Mouse (Mus musculus) embryonic facial prominence, embryonic 11.5 days (tissue): ENCODE measurements around the gene Lig4. TPM values are rescaled to one million over a fixed set of nuclear protein-coding genes. Genes with fewer than 3 reads are reported as not detected.

Experiments
- ATAC-seq: fragments of 200-750 bp; cut with Nextera tagmentation; replicated peaks from 2 replicates; pipeline ENCODE4 v1.8.0; 2017; ENCODE audit warnings: low read depth; ENCODE audit not compliant: insufficient number of reproducible peaks, low FRiP score, low TSS enrichment
- DNase-seq: peaks from one replicate; pipeline ENCODE4 v3.0.0-alpha.2; 2015; ENCODE audit warnings: low spot score
- H3K27ac ChIP-seq: fragments of 300-500 bp; sonication (generic); replicated peaks from 2 replicates; pipeline ENCODE4 v1.5.1; 2014; ENCODE audit warnings: mild to moderate bottlenecking, low read depth, low read length, control low read depth
- H3K27me3 ChIP-seq: fragments of 300-500 bp; sonication (generic); 2 replicates; pipeline ENCODE4 v1.6.1; 2014; ENCODE audit warnings: mild to moderate bottlenecking, low read length, moderate library complexity, mixed read lengths; ENCODE audit not compliant: control insufficient read depth, insufficient read depth
- H3K36me3 ChIP-seq: fragments of 300-500 bp; sonication (generic); replicated peaks from 2 replicates; pipeline ENCODE4 v1.6.1; 2014; ENCODE audit warnings: low read depth, mild to moderate bottlenecking, low read length, moderate library complexity, mixed read lengths; ENCODE audit not compliant: control insufficient read depth, insufficient read depth
- H3K4me1 ChIP-seq: fragments of 300-500 bp; sonication (generic); 2 replicates; pipeline ENCODE4 v1.6.1; 2014; ENCODE audit warnings: low read length, mixed read lengths; ENCODE audit not compliant: control insufficient read depth, insufficient read depth
- H3K4me2 ChIP-seq: fragments of 300-500 bp; sonication (generic); 2 replicates; pipeline ENCODE4 v1.6.1; 2014; ENCODE audit warnings: low read depth, mild to moderate bottlenecking, control low read depth, low read length, moderate library complexity
- H3K4me3 ChIP-seq: fragments of 300-500 bp; sonication (generic); 2 replicates; pipeline ENCODE4 v1.5.1; 2014; ENCODE audit warnings: low read depth, low read length, control low read depth
- H3K9ac ChIP-seq: fragments of 300-500 bp; sonication (generic); replicated peaks from 2 replicates; pipeline ENCODE4 v1.6.1; 2014; ENCODE audit warnings: mild to moderate bottlenecking, control low read depth, low read length
- H3K9me3 ChIP-seq: fragments of 300-500 bp; sonication (generic); replicated peaks from 2 replicates; pipeline ENCODE4 v1.6.1; 2016; ENCODE audit warnings: mild to moderate bottlenecking, low read length, inconsistent platforms, mixed read lengths; ENCODE audit not compliant: control insufficient read depth
- WGBS: fragments of 180-500 bp; shearing (Covaris S2); extraction: QIAGEN DNeasy Blood & Tissue Kit; methylation state at CpG from one replicate; pipeline ENCODE4 v1.1.7; 2014; 5-methylcytosine and 5-hydroxymethylcytosine counted together
- polyA plus RNA-seq: library from polyadenylated mRNA; unstranded; fragments of >200 nt; fragmentation: Nextera tagmentation; extraction: Ambion mirVana; gene quantifications from 2 replicates; pipeline ENCODE4 v1.2.1, GENCODE M21; 2014

Gene Lig4
- 9.2 and 9.9 TPM in 2 replicates for polyA plus RNA-seq

DNA sequence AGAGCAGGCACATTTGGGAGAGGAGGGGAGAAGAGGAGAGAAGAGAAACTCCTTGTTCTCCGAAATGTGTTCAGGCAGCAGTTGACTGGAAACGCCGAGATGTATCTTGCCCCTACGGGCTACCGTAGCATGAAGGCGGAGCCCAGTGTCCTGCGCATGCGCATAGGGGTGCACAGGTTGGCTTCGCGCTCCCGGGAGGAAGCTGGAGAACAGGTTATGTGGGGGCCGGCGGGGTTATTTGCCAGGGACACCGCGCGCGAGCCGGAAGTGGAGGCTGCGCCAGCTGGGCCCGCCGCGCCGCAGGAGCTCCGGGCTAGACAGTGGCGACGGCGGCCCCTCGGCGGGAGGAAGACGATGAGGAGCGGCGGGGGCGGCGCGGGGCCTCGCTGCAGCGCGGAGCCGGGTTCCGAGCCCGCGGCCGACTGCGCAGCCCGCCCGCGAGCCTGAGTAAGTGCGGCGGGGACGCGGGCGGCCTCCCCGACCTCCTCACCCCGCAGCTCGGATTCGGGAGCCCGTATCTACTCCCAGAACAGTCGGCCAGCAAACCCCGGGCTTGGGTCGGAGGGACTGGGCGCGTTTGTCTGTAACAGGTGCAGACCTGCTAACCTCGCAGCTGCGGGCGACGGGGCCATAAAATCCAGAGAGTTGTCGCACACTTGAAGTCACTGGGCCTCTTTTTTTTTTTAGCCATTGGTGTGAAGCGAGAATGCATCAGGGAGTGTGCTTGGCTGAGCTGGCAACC, at the start of gene Lig4, which contains the start of gene Abhd13:
Lig4 (minus strand) TSS at position 114 of the 742 bp plus-strand sequence.
Abhd13 (plus strand) TSS at position 135 of the 742 bp plus-strand sequence.
- Histone ChIP-seq H3K36me3 (no peaks in the 10 kb centered on the region), H3K4me3 (peak within 1 kb of the TSS; percentile 86), H3K4me1 (no peaks in the 10 kb centered on the region; the same call in 1 of the 2 replicates), H3K4me2 (peak within 1 kb of the TSS; percentile 59), H3K9me3 (no peaks in the 10 kb centered on the region), H3K27ac (peak within 1 kb of the TSS; percentile 66; the same call in 1 of the 2 replicates), H3K27me3 (no peaks in the 10 kb centered on the region), H3K9ac (peak within 1 kb of the TSS; percentile 92)
- peak; percentile 97 for DNase-seq
- peak; percentile 72 for ATAC-seq
- WGBS, result under 1% methylated on average over 66 of the region's 68 CpGs

DNA sequence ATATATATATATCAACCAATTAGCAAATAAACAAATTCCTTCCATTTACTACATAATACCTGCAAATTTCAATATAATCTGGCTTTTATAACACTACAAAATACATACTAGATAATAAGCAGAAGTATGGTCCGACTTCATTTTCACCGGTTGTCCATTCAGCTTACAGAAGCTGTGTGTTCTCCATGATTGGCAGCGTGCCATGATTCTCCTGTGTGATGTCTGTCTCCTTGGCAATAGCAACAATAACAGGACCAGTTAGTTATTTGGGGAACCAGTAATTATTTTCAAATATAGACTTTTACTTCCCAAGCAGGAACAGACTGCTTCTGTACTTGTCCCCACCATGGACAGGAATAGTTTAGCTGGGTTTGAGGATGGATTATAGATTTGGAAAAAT, 39.7 kb upstream of the Lig4 start:
- Histone ChIP-seq H3K27ac (no peak overlapping the region), H3K4me2 (no peak overlapping the region), H3K4me3 (no peak overlapping the region), H3K36me3 (no peaks in the 10 kb centered on the region), H3K27me3 (no peaks in the 10 kb centered on the region), H3K4me1 (no peaks in the 10 kb centered on the region), H3K9ac (no peak overlapping the region), H3K9me3 (no peaks in the 10 kb centered on the region)
- 90% methylated on average over 3 of the region's 3 CpGs for WGBS
- DNase-seq (no peak), ATAC-seq (no peak)

DNA sequence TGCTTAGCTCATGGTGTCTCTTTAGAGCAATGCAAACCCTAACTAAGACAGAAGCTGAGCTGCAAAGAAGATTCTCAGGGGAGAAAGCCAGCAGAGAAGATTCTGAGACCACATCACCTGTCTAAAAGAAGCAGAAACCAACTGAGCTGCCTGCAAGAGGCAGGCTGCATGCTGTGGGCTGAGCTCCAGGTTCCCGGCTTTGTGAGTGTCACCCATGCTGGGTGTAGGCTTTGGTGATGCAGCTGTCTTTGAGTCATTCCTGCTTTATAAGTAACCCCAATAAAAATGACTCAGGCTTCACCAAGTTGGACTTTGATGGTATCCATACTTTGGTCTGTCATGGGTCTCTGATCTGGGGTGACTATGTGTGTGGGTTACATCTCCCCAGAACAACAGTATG, 38.8 kb upstream of the Lig4 start:
- H3K27ac ChIP-seq, result no peak overlapping the region
- H3K4me3 ChIP-seq, result no peak overlapping the region
- no peaks in the 10 kb centered on the region for H3K27me3 ChIP-seq
- H3K36me3 ChIP-seq, result no peaks in the 10 kb centered on the region
- H3K4me2 ChIP-seq, result no peak overlapping the region
- no peak overlapping the region for H3K9ac ChIP-seq
- ATAC-seq, result no peak
- DNase-seq, result no peak
- H3K9me3 ChIP-seq, result no peaks in the 10 kb centered on the region
- 87% methylated on average over 1 of the region's 1 CpGs for WGBS
- H3K4me1 ChIP-seq, result no peaks in the 10 kb centered on the region

DNA sequence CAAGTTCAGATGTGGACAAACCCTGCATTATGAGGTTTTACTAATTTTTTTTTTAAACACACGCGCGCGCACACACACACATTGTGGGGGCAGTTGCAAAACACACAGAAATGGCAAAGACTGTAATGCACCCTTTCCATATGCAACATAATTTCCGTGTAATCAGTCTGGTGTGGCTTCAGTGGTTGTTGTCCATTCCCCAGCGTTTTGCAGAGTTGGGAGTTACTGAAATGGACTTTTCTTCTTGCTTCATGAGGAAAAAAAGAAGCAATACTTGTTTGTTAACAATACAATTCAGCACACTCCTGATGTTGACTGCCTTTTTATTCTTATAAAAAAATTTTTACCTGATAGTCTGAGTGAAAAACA, 30.2 kb upstream of the Lig4 start:
- 38% methylated on average over 6 of the region's 6 CpGs for WGBS
- no peak overlapping the region for H3K27ac ChIP-seq
- no peaks in the 10 kb centered on the region; the same call in 1 of the 2 replicates for H3K27me3 ChIP-seq
- H3K4me3 ChIP-seq, result peak overlapping the region; percentile 40
- H3K36me3 ChIP-seq, result no peaks in the 10 kb centered on the region
- H3K4me2 ChIP-seq, result peak overlapping the region; percentile 72
- no peak for DNase-seq
- H3K9me3 ChIP-seq, result no peaks in the 10 kb centered on the region
- ATAC-seq, result no peak
- H3K9ac ChIP-seq, result no peak overlapping the region
- H3K4me1 ChIP-seq, result no peaks in the 10 kb centered on the region

DNA sequence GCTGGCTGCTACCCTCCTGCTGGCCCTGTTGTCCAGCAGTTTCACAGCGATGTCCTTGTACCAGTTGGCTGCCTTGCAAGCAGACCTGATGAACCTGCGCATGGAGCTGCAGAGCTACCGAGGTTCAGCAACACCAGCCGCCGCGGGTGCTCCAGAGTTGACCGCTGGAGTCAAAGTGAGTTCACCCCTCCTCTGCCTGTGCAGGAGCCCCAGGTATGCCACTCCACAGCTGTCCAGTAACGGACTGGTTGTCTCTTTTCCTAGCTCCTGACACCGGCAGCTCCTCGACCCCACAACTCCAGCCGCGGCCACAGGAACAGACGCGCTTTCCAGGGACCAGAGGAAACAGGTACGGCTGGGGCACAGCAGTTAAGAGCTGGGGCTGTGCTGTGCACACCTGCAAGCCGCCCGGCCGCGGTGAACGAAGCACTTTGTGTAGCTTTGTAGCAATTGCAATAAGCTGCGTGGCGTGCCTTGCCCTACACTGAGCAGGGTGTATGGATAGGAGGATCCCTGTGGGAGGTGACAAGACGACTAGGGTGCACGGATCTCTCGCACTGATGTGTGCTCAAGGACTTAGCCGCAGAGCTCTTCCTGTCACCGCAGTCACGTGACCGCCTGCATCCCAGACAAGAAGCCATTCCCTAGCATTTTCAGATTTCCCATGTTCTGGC, 29.6 kb upstream of the Lig4 start:
- H3K9me3 ChIP-seq, result no peaks in the 10 kb centered on the region
- no peaks in the 10 kb centered on the region for H3K4me1 ChIP-seq
- DNase-seq, result peak; percentile 66
- H3K4me3 ChIP-seq, result peak overlapping the region; percentile 40
- peak overlapping the region; percentile 48 for H3K9ac ChIP-seq
- H3K4me2 ChIP-seq, result peak overlapping the region; percentile 72
- no peaks in the 10 kb centered on the region for H3K36me3 ChIP-seq
- 0 out of 2 replicates have a peak, but pooled peaks have one; percentile 59 for ATAC-seq
- no peaks in the 10 kb centered on the region; the same call in 1 of the 2 replicates for H3K27me3 ChIP-seq
- 6% methylated on average over 29 of the region's 29 CpGs for WGBS
- H3K27ac ChIP-seq, result no peak overlapping the region

DNA sequence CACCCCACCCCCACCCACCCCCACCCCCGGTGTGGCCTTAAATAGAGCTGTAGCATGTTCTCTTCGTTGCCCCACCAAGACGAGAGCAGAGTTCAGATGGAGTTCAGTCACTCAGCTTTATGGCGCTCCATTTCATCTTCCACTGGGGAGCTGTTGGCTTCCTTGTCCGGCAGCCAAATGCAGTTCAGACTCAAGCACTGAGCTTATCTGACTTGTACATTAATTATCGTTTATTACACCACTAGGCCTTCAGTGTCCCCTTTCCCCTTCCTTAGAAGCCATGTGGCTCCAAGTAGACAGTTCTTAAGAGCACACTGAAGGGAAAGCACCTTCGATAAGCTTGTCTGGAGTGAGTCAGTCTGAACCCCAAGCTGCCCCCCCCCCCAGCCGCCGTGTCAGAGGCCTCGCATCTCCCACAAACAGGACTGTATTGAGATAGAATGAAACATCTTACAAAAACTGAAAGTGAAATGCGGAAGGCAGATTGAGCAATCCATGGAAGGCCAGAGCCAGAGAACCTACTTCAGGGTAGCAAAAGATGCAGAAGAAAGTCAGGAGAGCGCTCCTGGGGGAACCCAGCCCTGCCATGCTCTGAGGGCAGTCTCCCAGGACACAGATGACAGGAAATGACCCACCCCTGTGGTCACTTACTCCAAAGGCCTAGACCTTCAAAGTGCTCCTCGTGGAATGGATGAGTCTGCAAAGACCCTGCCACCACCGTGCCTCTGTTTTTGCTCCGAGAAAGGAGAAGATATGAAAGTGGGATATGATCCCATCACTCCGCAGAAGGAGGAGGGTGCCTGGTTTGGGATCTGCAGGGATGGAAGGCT, 28.9 kb upstream of the Lig4 start, which contains the start of gene Tnfsf13b:
Tnfsf13b (plus strand) TSS at position 312 of the 830 bp plus-strand sequence.
- Histone ChIP-seq H3K27ac (no peak within 1 kb of the TSS), H3K4me3 (peak within 1 kb of the TSS; percentile 40), H3K36me3 (no peaks in the 10 kb centered on the region), H3K9ac (peak within 1 kb of the TSS; percentile 48), H3K4me1 (no peaks in the 10 kb centered on the region), H3K27me3 (no peaks in the 10 kb centered on the region; the same call in 1 of the 2 replicates), H3K9me3 (no peaks in the 10 kb centered on the region), H3K4me2 (peak within 1 kb of the TSS; percentile 72)
- 77% methylated on average over 16 of the region's 16 CpGs for WGBS
- ATAC-seq (no peak), DNase-seq (no peak)

DNA sequence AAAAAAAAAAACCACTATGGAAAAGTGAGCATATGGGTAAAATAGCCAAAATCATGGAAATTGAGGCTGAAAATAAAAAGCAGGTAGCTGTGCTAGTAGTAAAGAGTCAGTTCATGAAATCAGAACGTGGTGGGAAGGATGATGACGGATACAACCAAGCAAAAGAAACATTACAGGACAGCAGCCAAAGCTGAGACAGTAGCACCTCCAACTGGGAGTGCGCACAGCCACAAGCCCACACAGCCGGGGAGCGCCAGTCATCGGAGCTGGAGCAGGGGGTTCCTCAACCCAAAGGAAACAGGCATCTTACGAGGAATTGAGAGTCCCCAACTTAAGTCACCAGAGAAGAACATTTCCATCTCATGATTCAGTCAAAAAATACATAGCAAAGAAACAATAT, 26.6 kb upstream of the Lig4 start:
- no peak overlapping the region for H3K4me3 ChIP-seq
- 73% methylated on average over 7 of the region's 7 CpGs for WGBS
- H3K9me3 ChIP-seq, result no peaks in the 10 kb centered on the region
- no peak overlapping the region for H3K27ac ChIP-seq
- no peak overlapping the region for H3K9ac ChIP-seq
- ATAC-seq, result no peak
- no peaks in the 10 kb centered on the region for H3K4me1 ChIP-seq
- no peak for DNase-seq
- no peaks in the 10 kb centered on the region for H3K36me3 ChIP-seq
- no peaks in the 10 kb centered on the region; the same call in 1 of the 2 replicates for H3K27me3 ChIP-seq
- H3K4me2 ChIP-seq, result no peak overlapping the region
